Mouse (Mus musculus): ENCODE measurements around the gene Zfpm1. TPM values are rescaled to one million over a fixed set of nuclear protein-coding genes. Genes with fewer than 3 reads are reported as not detected.
A peak's percentile ranks its signal among the peaks of the same experiment; 100 is the strongest.

The Zfpm1 gene
- polyA plus RNA-seq, 1 experiment from 2014 or later, result 5.7 TPM

GRCm38 (mm10) chr8:122260755-122261154, 21.2 kb upstream of the Zfpm1 start:
- no peak for TF ChIP-seq EP300 (IDR thresholded peaks at IDR 0.05; ENCODE audit: low read depth)
- no peak for TF ChIP-seq CTCF (IDR thresholded peaks at IDR 0.05; ENCODE audit: low read depth)
- H3K9ac ChIP-seq (replicated peaks), result no peak overlapping the region
- ATAC-seq (no peak), DNase-seq (no peak)
- H3K4me1 ChIP-seq (ENCODE audit: insufficient read depth), result no peaks in the 10 kb centered on the region
- H3K4me2 ChIP-seq (ENCODE audit: low read depth, low read length), result no peak overlapping the region
- no peak overlapping the region for H3K4me3 ChIP-seq (ENCODE audit: low read depth, low read length)
- no peak overlapping the region for H3K27ac ChIP-seq (ENCODE audit: low read depth)
- no peaks in the 10 kb centered on the region for H3K36me3 ChIP-seq (replicated peaks; ENCODE audit: insufficient read depth, low read length)
- WGBS (ENCODE audit: insufficient replicate concordance), result 54% methylated on average over 9 of the region's 9 CpGs
- H3K9me3 ChIP-seq (ENCODE audit: low read length), result no peaks in the 10 kb centered on the region
- H3K27me3 ChIP-seq (ENCODE audit: insufficient read depth, low read length), result peaks cover 16% of the 10 kb centered on the region

GRCm38 (mm10) chr8:122262835-122263234, 19.1 kb upstream of the Zfpm1 start:
- Histone ChIP-seq H3K36me3 (replicated peaks; ENCODE audit: insufficient read depth, low read length) (no peaks in the 10 kb centered on the region), H3K4me3 (ENCODE audit: low read depth, low read length) (no peak overlapping the region), H3K4me1 (ENCODE audit: insufficient read depth) (no peaks in the 10 kb centered on the region), H3K27me3 (ENCODE audit: insufficient read depth, low read length) (peaks cover 15% of the 10 kb centered on the region), H3K9me3 (ENCODE audit: low read length) (no peaks in the 10 kb centered on the region), H3K27ac (ENCODE audit: low read depth) (no peak overlapping the region), H3K4me2 (ENCODE audit: low read depth, low read length) (no peak overlapping the region), H3K9ac (replicated peaks) (no peak overlapping the region)
- 61% methylated on average over 16 of the region's 16 CpGs for WGBS (ENCODE audit: insufficient replicate concordance)
- TF ChIP-seq EP300 (IDR thresholded peaks at IDR 0.05; ENCODE audit: low read depth), result no peak
- no peak for TF ChIP-seq CTCF (IDR thresholded peaks at IDR 0.05; ENCODE audit: low read depth)
- DNase-seq, result no peak
- ATAC-seq, result no peak

- ATAC-seq (no peak), DNase-seq (no peak)
- Histone ChIP-seq H3K4me2 (ENCODE audit: low read depth, low read length) (no peak overlapping the region), H3K27ac (ENCODE audit: low read depth) (no peak overlapping the region), H3K9ac (replicated peaks) (no peak overlapping the region), H3K9me3 (ENCODE audit: low read length) (no peaks in the 10 kb centered on the region), H3K36me3 (replicated peaks; ENCODE audit: insufficient read depth, low read length) (no peaks in the 10 kb centered on the region), H3K4me1 (ENCODE audit: insufficient read depth) (peaks cover 5% of the 10 kb centered on the region), H3K27me3 (ENCODE audit: insufficient read depth, low read length) (peaks cover 20% of the 10 kb centered on the region), H3K4me3 (ENCODE audit: low read depth, low read length) (no peak overlapping the region)
- 18% methylated on average over 9 of the region's 9 CpGs for WGBS (ENCODE audit: insufficient replicate concordance)
- no peak for TF ChIP-seq EP300 (IDR thresholded peaks at IDR 0.05; ENCODE audit: low read depth)
- TF ChIP-seq CTCF (IDR thresholded peaks at IDR 0.05; ENCODE audit: low read depth), result no peak
Observed at GRCm38 (mm10) chr8:122264243-122264642, 17.7 kb upstream of the Zfpm1 start.

- Histone ChIP-seq H3K27me3 (ENCODE audit: insufficient read depth, low read length) (peaks cover 23% of the 10 kb centered on the region), H3K9me3 (ENCODE audit: low read length) (no peaks in the 10 kb centered on the region), H3K27ac (ENCODE audit: low read depth) (no peak overlapping the region), H3K4me2 (ENCODE audit: low read depth, low read length) (no peak overlapping the region), H3K9ac (replicated peaks) (no peak overlapping the region), H3K36me3 (replicated peaks; ENCODE audit: insufficient read depth, low read length) (no peaks in the 10 kb centered on the region), H3K4me1 (ENCODE audit: insufficient read depth) (peaks cover 6% of the 10 kb centered on the region), H3K4me3 (ENCODE audit: low read depth, low read length) (no peak overlapping the region)
- 77% methylated on average over 8 of the region's 8 CpGs for WGBS (ENCODE audit: insufficient replicate concordance)
- DNase-seq (no peak), ATAC-seq (no peak)
- TF ChIP-seq EP300 (IDR thresholded peaks at IDR 0.05; ENCODE audit: low read depth) (no peak), CTCF (IDR thresholded peaks at IDR 0.05; ENCODE audit: low read depth) (no peak)
Observed at GRCm38 (mm10) chr8:122265522-122265921, 16.4 kb upstream of the Zfpm1 start.

- WGBS (ENCODE audit: insufficient replicate concordance), result 67% methylated on average over 13 of the region's 13 CpGs
Observed at GRCm38 (mm10) chr8:122266867-122267266, 15.1 kb upstream of the Zfpm1 start.

GRCm38 (mm10) chr8:122268861-122269260, 13.1 kb upstream of the Zfpm1 start:
- ATAC-seq (no peak), DNase-seq (peak; percentile 28)
- Histone ChIP-seq H3K9me3 (ENCODE audit: low read length) (no peaks in the 10 kb centered on the region), H3K9ac (replicated peaks) (no peak overlapping the region), H3K36me3 (replicated peaks; ENCODE audit: insufficient read depth, low read length) (no peaks in the 10 kb centered on the region), H3K4me1 (ENCODE audit: insufficient read depth) (peaks cover 13% of the 10 kb centered on the region), H3K4me2 (ENCODE audit: low read depth, low read length) (peak overlapping the region; percentile 78), H3K4me3 (ENCODE audit: low read depth, low read length) (peak overlapping the region; percentile 41), H3K27ac (ENCODE audit: low read depth) (no peak overlapping the region), H3K27me3 (ENCODE audit: insufficient read depth, low read length) (peaks cover 15% of the 10 kb centered on the region)
- TF ChIP-seq CTCF (IDR thresholded peaks at IDR 0.05; ENCODE audit: low read depth), result no peak
- no peak for TF ChIP-seq EP300 (IDR thresholded peaks at IDR 0.05; ENCODE audit: low read depth)
- 57% methylated on average over 24 of the region's 24 CpGs for WGBS (ENCODE audit: insufficient replicate concordance)

More at GRCm38 (mm10) chr8:122266867-122267266, 15.1 kb upstream of the Zfpm1 start:
- ATAC-seq, result no peak
- Histone ChIP-seq H3K36me3 (replicated peaks; ENCODE audit: insufficient read depth, low read length) (no peaks in the 10 kb centered on the region), H3K9ac (replicated peaks) (no peak overlapping the region), H3K4me1 (ENCODE audit: insufficient read depth) (peaks cover 6% of the 10 kb centered on the region), H3K4me2 (ENCODE audit: low read depth, low read length) (no peak overlapping the region), H3K27me3 (ENCODE audit: insufficient read depth, low read length) (peaks cover 27% of the 10 kb centered on the region), H3K27ac (ENCODE audit: low read depth) (no peak overlapping the region), H3K9me3 (ENCODE audit: low read length) (no peaks in the 10 kb centered on the region), H3K4me3 (ENCODE audit: low read depth, low read length) (no peak overlapping the region)
- DNase-seq, result no peak
- no peak for TF ChIP-seq EP300 (IDR thresholded peaks at IDR 0.05; ENCODE audit: low read depth)
- TF ChIP-seq CTCF (IDR thresholded peaks at IDR 0.05; ENCODE audit: low read depth), result no peak

GRCm38 (mm10) chr8:122269404-122269803, 12.5 kb upstream of the Zfpm1 start:
- Histone ChIP-seq H3K4me3 (ENCODE audit: low read depth, low read length) (peak overlapping the region; percentile 41), H3K36me3 (replicated peaks; ENCODE audit: insufficient read depth, low read length) (no peaks in the 10 kb centered on the region), H3K9ac (replicated peaks) (no peak overlapping the region; the same call in 1 of the 2 replicates), H3K27ac (ENCODE audit: low read depth) (no peak overlapping the region), H3K4me2 (ENCODE audit: low read depth, low read length) (peak overlapping the region; percentile 78), H3K9me3 (ENCODE audit: low read length) (no peaks in the 10 kb centered on the region), H3K27me3 (ENCODE audit: insufficient read depth, low read length) (peaks cover 13% of the 10 kb centered on the region), H3K4me1 (ENCODE audit: insufficient read depth) (peaks cover 18% of the 10 kb centered on the region)
- DNase-seq (peak; percentile 88), ATAC-seq (peak; percentile 49; the same call in 1 of the 2 replicates)
- 5% methylated on average over 21 of the region's 21 CpGs for WGBS (ENCODE audit: insufficient replicate concordance)
- TF ChIP-seq EP300 (IDR thresholded peaks at IDR 0.05; ENCODE audit: low read depth) (no peak), CTCF (IDR thresholded peaks at IDR 0.05; ENCODE audit: low read depth) (peak; percentile 98)
